Mouse (Mus musculus): ENCODE results near the gene D1Pas1.

D1Pas1 gene

GRCm38 (mm10) chr1:186986506-186986905 lies 19.3 kb downstream of the D1Pas1 start:
- DNase-seq (ENCODE audit: low read depth, low spot score): no peak

GRCm38 (mm10) chr1:186988281-186988682 lies 21.1 kb downstream of the D1Pas1 start:
- DNase-seq (ENCODE audit: low read depth, low spot score): no peak

- peak; percentile 48 for DNase-seq (ENCODE audit: low read depth, low spot score)
These were observed 21.6 kb downstream of the D1Pas1 start for GRCm38 (mm10) chr1:186988822-186989221.

GRCm38 (mm10) chr1:186991473-186991872 lies 24.3 kb downstream of the D1Pas1 start:
- no peak for DNase-seq (ENCODE audit: low read depth, low spot score)

- DNase-seq (ENCODE audit: low read depth, low spot score): no peak
These were observed 24.9 kb downstream of the D1Pas1 start for GRCm38 (mm10) chr1:186992113-186992512.

GRCm38 (mm10) chr1:186997596-186998304 lies 30.5 kb downstream of the D1Pas1 start:
- DNase-seq (ENCODE audit: low read depth, low spot score): no peak

- DNase-seq (ENCODE audit: low read depth, low spot score): no peak
These were observed 36.2 kb downstream of the D1Pas1 start for GRCm38 (mm10) chr1:187003441-187003861.

- DNase-seq (ENCODE audit: low read depth, low spot score): no peak
These were observed 37.1 kb downstream of the D1Pas1 start for GRCm38 (mm10) chr1:187004306-187004705.

- no peak for DNase-seq (ENCODE audit: low read depth, low spot score)
These were observed 39.2 kb downstream of the D1Pas1 start for GRCm38 (mm10) chr1:187006227-187006925.

GRCm38 (mm10) chr1:187008236-187008635 lies 41.0 kb downstream of the D1Pas1 start:
- no peak for DNase-seq (ENCODE audit: low read depth, low spot score)

GRCm38 (mm10) chr1:187010071-187010470 lies 42.9 kb downstream of the D1Pas1 start:
- no peak for DNase-seq (ENCODE audit: low read depth, low spot score)

GRCm38 (mm10) chr1:187011601-187012000 lies 44.4 kb downstream of the D1Pas1 start:
- DNase-seq (ENCODE audit: low read depth, low spot score): no peak

- DNase-seq (ENCODE audit: low read depth, low spot score): no peak
These were observed 46.9 kb downstream of the D1Pas1 start for GRCm38 (mm10) chr1:187014141-187014540.

- peak; percentile 31 for DNase-seq (ENCODE audit: low read depth, low spot score)
These were observed 48.5 kb downstream of the D1Pas1 start for GRCm38 (mm10) chr1:187015673-187016072.

GRCm38 (mm10) chr1:187016116-187016515 lies 48.9 kb downstream of the D1Pas1 start:
- peak; percentile 74 for DNase-seq (ENCODE audit: low read depth, low spot score)

- DNase-seq (ENCODE audit: low read depth, low spot score): peak; percentile 73
These were observed 52.8 kb downstream of the D1Pas1 start for GRCm38 (mm10) chr1:187020011-187020410.
